Mouse (Mus musculus): ENCODE results near the gene Khdc1c.

GRCm38 (mm10) chr1:21344253-21344652, 23.9 kb upstream of the Khdc1c start:
- TF ChIP-seq CTCF (conservative IDR thresholded peaks at IDR 0.05 in 1 of 2, IDR thresholded peaks at IDR 0.05 in 1 of 2; ENCODE audit: low read depth in 2 of 2, low read length in 2 of 2) (peak; percentile 78 to 83), POLR2A (IDR thresholded peaks at IDR 0.05; ENCODE audit: low read depth, low read length) (no peak), EP300 (IDR thresholded peaks at IDR 0.05; ENCODE audit: low read length) (no peak), NELFE (IDR thresholded peaks at IDR 0.05; ENCODE audit: low read depth, low read length) (no peak), USF2 (conservative IDR thresholded peaks at IDR 0.05; ENCODE audit: low read depth, low read length) (no peak), MAFK (IDR thresholded peaks at IDR 0.05; ENCODE audit: insufficient replicate concordance, low read length) (no peak), POLR2AphosphoS2 (IDR thresholded peaks at IDR 0.05; ENCODE audit: low read depth, low read length) (no peak), MAX (IDR thresholded peaks at IDR 0.05; ENCODE audit: low read length) (no peak), MAZ (IDR thresholded peaks at IDR 0.05; ENCODE audit: low read depth, low read length) (no peak), NRF1 (IDR thresholded peaks at IDR 0.05; ENCODE audit: low read depth, low read length) (no peak)

Data from CH12.LX (cell line).